Mouse (Mus musculus): ENCODE results near the gene Cdkal1. TPM values are rescaled to one million over a fixed set of nuclear protein-coding genes. Genes with fewer than 3 reads are reported as not detected.

The Cdkal1 gene
- total and polyA plus RNA-seq, 3 experiments: 8.7 to 13.7 (median 9.5) TPM

- no peak for TF ChIP-seq TBP (conservative IDR thresholded peaks at IDR 0.05; ENCODE audit: low read depth, low read length)
- TF ChIP-seq CHD1 (IDR thresholded peaks at IDR 0.05; ENCODE audit: low read depth, low read length): no peak
- no peak for TF ChIP-seq MYC (IDR thresholded peaks at IDR 0.05; ENCODE audit: low read depth, low read length)
- TF ChIP-seq SIN3A (IDR thresholded peaks at IDR 0.05; ENCODE audit: low read length): no peak
- no peak for TF ChIP-seq ZC3H11A (IDR thresholded peaks at IDR 0.05; ENCODE audit: low read depth, low read length)
- TF ChIP-seq PAX5 (IDR thresholded peaks at IDR 0.05; ENCODE audit: low read length): no peak
- TF ChIP-seq E2F4 (IDR thresholded peaks at IDR 0.05; ENCODE audit: insufficient replicate concordance, low read depth, low read length): no peak
- TF ChIP-seq MAX (IDR thresholded peaks at IDR 0.05; ENCODE audit: low read length): no peak
- TF ChIP-seq MAFK (IDR thresholded peaks at IDR 0.05; ENCODE audit: insufficient replicate concordance, low read length): no peak
- TF ChIP-seq KAT2A (IDR thresholded peaks at IDR 0.05; ENCODE audit: insufficient replicate concordance, low read length): no peak
- no peak for TF ChIP-seq POLR2A (IDR thresholded peaks at IDR 0.05; ENCODE audit: low read depth, low read length)
- TF ChIP-seq NRF1 (IDR thresholded peaks at IDR 0.05; ENCODE audit: low read depth, low read length): no peak
- TF ChIP-seq IRF4 (IDR thresholded peaks at IDR 0.05; ENCODE audit: low read depth, low read length): no peak
- dilution Hi-C loops (cut with MboI; ENCODE audit: extremely low pct_ligation_motif_present, extremely low pct_unique_long_range_greater_than_20kb, low sequenced_read_pairs): no loop called here
Measured at GRCm38 (mm10) chr13:29359341-29359740, 496.1 kb downstream of the Cdkal1 start.

GRCm38 (mm10) chr13:29357483-29357882 lies 498.0 kb downstream of the Cdkal1 start:
- dilution Hi-C loops (cut with MboI; ENCODE audit: extremely low pct_ligation_motif_present, extremely low pct_unique_long_range_greater_than_20kb, low sequenced_read_pairs) (no loop called here), in situ Hi-C loops (cut with MboI; ENCODE audit: low pct_ligation_motif_present, low pct_unique_long_range_greater_than_20kb, low sequenced_read_pairs) (no loop called here)
- Histone ChIP-seq H3K27ac (ENCODE audit: insufficient read depth, low read depth) (no peak overlapping the region), H3K36me3 (replicated peaks in 1 of 2; ENCODE audit: control insufficient read depth in 1 of 2, insufficient read depth in 1 of 2, low read length in 1 of 2) (peaks cover 0 to 20% of the 10 kb centered on the region in 2 experiments), H3K9me3 (replicated peaks; ENCODE audit: low read length) (no peaks in the 10 kb centered on the region), H3K27me3 (replicated peaks) (no peaks in the 10 kb centered on the region), H3K4me2 (ENCODE audit: insufficient read depth, low read depth, poor library complexity, severe bottlenecking) (no peak overlapping the region), H3K9ac (ENCODE audit: insufficient read depth, low read depth) (no peak overlapping the region), H3K79me2 (replicated peaks; ENCODE audit: control insufficient read depth, extremely low read depth, insufficient read depth, poor library complexity, severe bottlenecking) (no peaks in the 10 kb centered on the region), H3K4me1 (ENCODE audit: control insufficient read depth in 1 of 2, insufficient read depth in 2 of 2) (no peaks in the 10 kb centered on the region), H3K4me3 (replicated peaks in 1 of 3; ENCODE audit: low read depth in 2 of 3, low read length in 2 of 3, poor library complexity in 1 of 3) (no peak overlapping the region)
- TF ChIP-seq JUN (IDR thresholded peaks at IDR 0.05; ENCODE audit: insufficient read depth, low read depth, low read length) (no peak), POLR2A (IDR thresholded peaks at IDR 0.05; ENCODE audit: low read depth, low read length) (no peak), MEF2A (IDR thresholded peaks at IDR 0.05; ENCODE audit: borderline replicate concordance, low read depth, low read length) (no peak), GABPA (IDR thresholded peaks at IDR 0.05; ENCODE audit: insufficient replicate concordance, low read depth, low read length) (no peak), SIN3A (IDR thresholded peaks at IDR 0.05; ENCODE audit: low read length) (no peak), RAD21 (IDR thresholded peaks at IDR 0.05; ENCODE audit: low read depth, low read length) (no peak), NELFE (IDR thresholded peaks at IDR 0.05; ENCODE audit: low read depth, low read length) (no peak), TBP (conservative IDR thresholded peaks at IDR 0.05; ENCODE audit: low read depth, low read length) (no peak), MAZ (IDR thresholded peaks at IDR 0.05; ENCODE audit: low read depth, low read length) (no peak), MAX (IDR thresholded peaks at IDR 0.05; ENCODE audit: low read length) (no peak)
- DNase-seq (ENCODE audit: extremely low read depth): no peak

More at GRCm38 (mm10) chr13:29359341-29359740, 496.1 kb downstream of the Cdkal1 start:
- Histone ChIP-seq H3K4me3 (replicated peaks in 1 of 3; ENCODE audit: low read depth in 2 of 3, low read length in 2 of 3, poor library complexity in 1 of 3) (no peak overlapping the region), H3K36me3 (replicated peaks in 1 of 2; ENCODE audit: control insufficient read depth in 1 of 2, insufficient read depth in 1 of 2, low read length in 1 of 2) (peaks cover 0 to 13% of the 10 kb centered on the region in 2 experiments), H3K27ac (ENCODE audit: insufficient read depth, low read depth) (no peak overlapping the region), H3K4me1 (ENCODE audit: control insufficient read depth in 1 of 2, insufficient read depth in 2 of 2) (no peaks in the 10 kb centered on the region), H3K27me3 (replicated peaks) (no peaks in the 10 kb centered on the region), H3K9me3 (replicated peaks; ENCODE audit: low read length) (no peaks in the 10 kb centered on the region), H3K79me2 (replicated peaks; ENCODE audit: control insufficient read depth, extremely low read depth, insufficient read depth, poor library complexity, severe bottlenecking) (no peaks in the 10 kb centered on the region), H3K9ac (ENCODE audit: insufficient read depth, low read depth) (no peak overlapping the region), H3K4me2 (ENCODE audit: insufficient read depth, low read depth, poor library complexity, severe bottlenecking) (no peak overlapping the region)
- DNase-seq (ENCODE audit: extremely low read depth): no peak
- in situ Hi-C loops (cut with MboI; ENCODE audit: low pct_ligation_motif_present, low pct_unique_long_range_greater_than_20kb, low sequenced_read_pairs): no loop called here
